Mouse (Mus musculus): ENCODE measurements at regions not wholly inside any gene's neighbourhood (a gene's known extent, or its start where the extent isn't known, plus 50 kb on each side); places are given as distances from the start of the nearest gene placed in this dataset.

- no peak for DNase-seq (ENCODE audit: inconsistent ontology term)
Measured at GRCm38 (mm10) chr9:24942943-24943342, 146.3 kb upstream of the Gm10181 start.

DNA sequence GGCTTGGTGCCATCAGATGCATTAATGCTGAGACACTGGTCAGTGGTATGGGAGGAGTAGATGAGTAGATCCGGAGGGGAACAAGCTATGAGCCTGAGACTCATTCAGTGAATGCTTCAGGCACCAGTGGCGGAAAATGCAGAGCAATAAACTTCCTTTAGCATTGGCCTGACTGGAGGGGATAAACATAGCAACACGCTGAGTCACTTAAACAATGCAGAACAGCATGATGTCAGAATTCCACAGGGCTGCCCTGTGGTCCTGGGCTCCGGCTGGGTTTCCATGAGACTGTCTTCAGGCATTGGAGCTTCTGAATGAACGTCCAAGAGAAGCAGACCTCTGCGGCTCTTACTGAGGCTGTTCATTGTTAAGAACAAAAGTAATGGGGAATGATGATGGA, 145.4 kb upstream of the Gm10181 start:
- peak; percentile 98 for DNase-seq (ENCODE audit: inconsistent ontology term)

DNA sequence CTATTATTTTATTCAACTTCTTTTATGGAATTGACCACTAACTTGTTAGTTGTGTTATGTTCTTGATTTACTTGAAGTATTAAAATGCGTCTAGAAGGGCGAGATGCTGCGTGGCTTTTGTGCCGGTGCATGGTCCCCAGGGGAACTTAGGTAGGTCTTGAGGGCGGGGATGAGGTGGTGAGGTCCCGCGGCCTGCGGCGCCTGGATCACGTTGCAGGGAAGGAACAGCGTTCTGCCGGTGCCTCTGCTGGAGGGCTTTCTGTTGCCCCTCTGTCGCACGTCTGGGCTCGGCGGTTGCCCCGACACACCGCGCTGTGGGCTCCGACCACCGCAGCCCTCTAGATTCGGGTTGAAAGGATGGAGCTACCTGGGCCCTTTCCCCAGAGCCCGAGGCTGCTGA, 136.7 kb upstream of the Gm10181 start:
- DNase-seq (ENCODE audit: inconsistent ontology term) = no peak

- DNase-seq (ENCODE audit: inconsistent ontology term) = no peak
Measured at GRCm38 (mm10) chr9:24955641-24956040, 133.6 kb upstream of the Gm10181 start.

- no peak for DNase-seq (ENCODE audit: inconsistent ontology term)
Measured at GRCm38 (mm10) chr9:24956566-24956965, 132.7 kb upstream of the Gm10181 start.

- no peak for DNase-seq (ENCODE audit: inconsistent ontology term)
Measured at GRCm38 (mm10) chr9:24963290-24963689, 125.9 kb upstream of the Gm10181 start.

DNA sequence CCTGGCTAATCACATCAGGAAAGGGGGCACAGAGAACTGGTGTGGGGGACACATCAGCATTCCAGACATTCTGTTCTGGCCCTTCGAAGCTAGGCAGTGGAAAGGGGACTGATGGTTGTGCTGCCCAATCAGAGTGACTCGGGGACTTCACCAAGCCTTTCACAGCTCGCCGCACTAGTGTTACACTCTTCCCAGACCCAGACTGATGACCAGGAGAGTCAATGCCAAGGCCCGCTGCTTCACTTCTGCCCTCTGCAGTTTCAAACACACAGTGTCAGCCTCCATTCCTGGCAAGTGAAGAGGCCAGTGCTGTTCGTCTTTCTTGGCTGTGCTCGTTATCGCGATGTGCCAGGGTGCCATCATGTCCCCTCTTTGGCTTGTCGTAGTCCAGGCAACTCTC, 121.7 kb upstream of the Gm10181 start:
- no peak for DNase-seq (ENCODE audit: inconsistent ontology term)

GRCm38 (mm10) chr9:24974021-24974741, 115.0 kb upstream of the Gm10181 start:
- peak; percentile 86 for DNase-seq (ENCODE audit: inconsistent ontology term)

- DNase-seq (ENCODE audit: inconsistent ontology term) = no peak
Measured at GRCm38 (mm10) chr9:24982796-24983195, 106.4 kb upstream of the Gm10181 start.

DNA sequence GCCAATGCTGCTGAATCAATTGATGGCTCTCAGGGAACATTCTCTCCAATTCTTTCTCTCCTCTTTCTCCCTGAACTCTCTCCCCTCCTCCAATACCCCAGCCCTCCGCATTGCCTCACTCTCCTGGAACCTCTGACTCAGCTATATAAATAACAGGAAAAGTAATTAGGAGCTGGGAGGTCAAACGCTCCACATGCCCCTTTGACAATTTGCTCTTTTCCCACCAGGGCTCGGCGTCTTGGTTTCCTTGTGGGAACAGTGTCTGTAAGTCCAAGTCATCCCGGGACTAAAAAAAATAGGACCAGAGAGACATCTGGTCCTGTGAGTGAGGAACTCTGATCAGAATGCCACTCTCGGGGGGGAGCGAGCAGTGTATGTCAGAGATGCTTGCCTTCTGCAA, 94.7 kb upstream of the Gm10181 start:
- DNase-seq (ENCODE audit: inconsistent ontology term) = peak; percentile 20

GRCm38 (mm10) chr9:25021095-25021691, 68.0 kb upstream of the Gm10181 start:
- no peak for DNase-seq (ENCODE audit: inconsistent ontology term)

DNA sequence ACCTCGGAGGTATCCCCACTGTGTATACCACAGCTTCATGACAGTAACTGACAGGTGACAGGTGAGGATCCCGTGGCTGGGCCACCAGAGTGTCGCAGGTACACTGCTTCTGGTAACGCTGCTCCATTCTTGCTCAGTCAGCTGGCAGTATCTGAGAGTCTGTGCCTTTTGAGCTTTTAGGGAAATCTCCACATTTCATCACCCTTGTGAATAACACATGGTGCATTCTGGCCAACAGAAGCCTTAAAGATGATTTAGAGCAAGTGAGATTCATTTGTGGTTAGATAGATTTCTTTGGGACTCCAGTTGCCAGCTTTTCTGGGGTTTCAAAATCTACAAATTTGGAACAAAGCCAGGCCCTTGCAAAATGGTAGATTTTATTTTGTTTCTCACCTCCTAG, 66.8 kb upstream of the Gm10181 start:
- DNase-seq (ENCODE audit: inconsistent ontology term) = peak; percentile 23

DNA sequence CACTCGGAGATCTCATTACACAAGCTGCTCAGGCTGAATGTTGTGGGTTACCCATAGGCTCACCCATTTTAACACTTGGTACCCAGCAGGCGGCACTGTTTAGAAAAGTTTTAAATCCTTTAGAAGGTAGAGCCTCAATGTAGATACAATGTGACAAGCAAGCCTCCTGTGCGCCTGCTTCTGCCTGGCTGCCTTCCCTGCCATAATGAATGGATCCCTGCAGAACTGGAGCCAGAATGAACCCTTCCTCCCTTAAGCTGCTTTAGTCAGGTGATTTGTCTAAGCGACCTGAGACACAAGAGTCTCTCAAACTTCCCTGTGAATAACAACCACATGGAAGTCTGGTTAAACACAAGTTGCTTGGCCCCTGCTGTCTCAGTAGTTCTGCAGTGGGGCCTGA, 64.7 kb upstream of the Gm10181 start:
- DNase-seq (ENCODE audit: inconsistent ontology term) = no peak

- peak; percentile 42 for DNase-seq (ENCODE audit: inconsistent ontology term)
Measured at GRCm38 (mm10) chr9:25027581-25027980, 61.6 kb upstream of the Gm10181 start.

GRCm38 (mm10) chr9:25028305-25028704, 60.9 kb upstream of the Gm10181 start:
- DNase-seq (ENCODE audit: inconsistent ontology term) = no peak

DNA sequence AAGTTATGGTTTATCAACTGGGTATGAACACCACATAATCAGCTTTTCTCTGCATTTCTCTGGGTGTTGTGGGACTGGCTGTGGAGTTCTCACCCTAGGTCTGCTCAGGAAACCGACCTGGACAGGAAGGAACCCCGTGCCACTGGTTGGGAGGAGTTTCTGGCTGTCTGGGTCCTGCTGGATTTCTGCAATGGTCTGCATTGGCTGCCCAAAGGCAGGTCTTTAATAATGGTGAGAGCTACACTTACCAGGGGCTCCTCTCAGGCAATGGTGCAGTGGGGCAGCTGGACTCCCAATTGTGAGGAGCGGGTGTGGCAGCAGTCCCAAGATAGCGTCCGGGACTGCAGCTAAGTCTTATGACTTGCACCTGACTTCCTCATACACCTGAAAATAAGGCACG, 57.8 kb upstream of the Gm10181 start:
- no peak for DNase-seq (ENCODE audit: inconsistent ontology term)

All from Muller cell, postnatal 12 days (primary cell).